Mouse (Mus musculus) adrenal gland, postnatal 10 days (tissue): ENCODE results near the gene Ppp1r7. TPM values are rescaled to one million over a fixed set of nuclear protein-coding genes. Genes with fewer than 3 reads are reported as not detected.
"Not testable (repeated sequence)": the region's sequence is repeated elsewhere in the genome, so short reads cannot be mapped to it uniquely, and the experiment has no call there.

ENCODE experiments used
- DNase-seq: peaks from one replicate; pipeline ENCODE4 v3.0.0; 2021; ENCODE audit warnings: mixed read lengths
- long read RNA-seq, 2 experiments: library from polyadenylated mRNA; stranded (forward); transcript quantifications; one replicate each; pipeline ENCODE4 v2.0.0; 2021
- total RNA-seq, 2 experiments: library from RNA; stranded (reverse); gene quantifications; 2 replicates each; pipeline ENCODE4 v1.2.3; 2021

Ppp1r7 gene
- 10 to 100 TPM; 25.1 to 28.9 TPM for total RNA-seq
- long read RNA-seq, experiment 1, full-length matches to known transcripts = 41 of 50 reads
- long read RNA-seq, experiment 1, partial matches to known transcripts = 7 of 50 reads
- long read RNA-seq, experiment 1, other reads (novel, unspliced or antisense) = 2 of 50 reads
- long read RNA-seq, experiment 2, full-length matches to known transcripts = 24 of 27 reads
- long read RNA-seq, experiment 2, partial matches to known transcripts = 1 of 27 reads
- long read RNA-seq, experiment 2, other reads (novel, unspliced or antisense) = 2 of 27 reads

DNA sequence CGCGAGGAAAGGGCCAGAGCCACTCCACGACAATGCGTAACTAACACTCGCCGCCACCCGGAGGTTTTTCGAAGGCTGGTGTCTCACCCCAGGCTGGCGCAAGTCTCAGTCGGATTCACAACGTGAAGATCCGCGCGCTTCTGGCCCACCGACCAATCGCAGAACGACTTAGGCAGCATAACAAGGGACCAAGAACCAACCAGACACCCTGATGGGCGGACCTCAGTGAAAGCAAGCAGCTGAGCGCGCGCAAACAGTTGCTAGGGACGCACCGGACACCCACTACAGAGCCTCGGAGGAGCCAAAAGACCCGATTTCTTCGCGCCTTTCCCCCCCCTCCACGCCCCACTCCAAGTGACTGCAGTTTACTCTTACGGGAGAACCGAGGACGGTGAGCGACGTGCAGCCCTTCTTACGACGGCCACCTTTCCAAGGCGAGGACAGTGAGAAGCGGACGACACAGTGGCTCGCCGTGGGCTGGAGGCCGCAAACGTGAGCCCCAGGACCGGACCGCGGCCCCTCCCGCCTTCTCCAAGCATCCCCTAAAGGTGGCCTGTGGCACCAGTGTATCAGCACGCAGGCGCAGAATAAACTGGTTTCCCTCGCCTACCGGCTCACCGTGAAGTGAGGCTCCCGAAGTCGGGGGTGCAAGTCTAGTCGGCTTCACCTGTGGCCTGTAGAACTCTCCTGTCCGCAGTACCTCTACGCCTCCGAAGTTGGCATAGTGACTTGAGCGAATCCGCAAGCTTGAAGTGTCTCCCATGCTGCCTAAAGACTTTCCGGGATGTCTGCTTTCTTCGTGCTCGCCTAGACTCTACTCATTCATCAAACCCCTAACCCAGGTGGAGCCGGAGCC is at the start of gene Ppp1r7, which contains the start of gene Pask:
TSS of gene Ppp1r7 (plus strand) at position 207 of the 856 bp plus-strand sequence.
TSS of gene Pask (minus strand) at position 835 of the 856 bp plus-strand sequence.
- DNase-seq = peak; percentile 95

DNA sequence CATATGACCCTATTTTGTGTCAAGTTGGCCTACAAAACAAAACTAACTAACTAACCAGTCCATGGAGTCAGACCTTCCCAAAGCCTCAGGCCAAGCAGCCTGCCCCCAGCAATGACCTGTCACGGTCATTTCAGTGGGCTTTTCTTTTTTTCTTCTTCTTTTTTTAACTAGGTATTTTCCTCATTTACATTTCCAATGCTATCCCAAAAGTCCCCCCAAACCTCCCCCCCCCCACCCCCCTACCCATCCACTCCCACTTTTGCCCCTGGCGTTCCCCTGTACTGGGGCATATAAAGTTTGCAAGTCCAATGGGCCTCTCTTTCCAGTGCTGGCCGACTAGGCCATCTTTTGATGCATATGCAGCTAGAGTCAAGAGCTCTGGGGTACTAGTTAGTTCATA is 48.2 kb upstream of the Ppp1r7 start:
- DNase-seq = not testable (repeated sequence)

DNA sequence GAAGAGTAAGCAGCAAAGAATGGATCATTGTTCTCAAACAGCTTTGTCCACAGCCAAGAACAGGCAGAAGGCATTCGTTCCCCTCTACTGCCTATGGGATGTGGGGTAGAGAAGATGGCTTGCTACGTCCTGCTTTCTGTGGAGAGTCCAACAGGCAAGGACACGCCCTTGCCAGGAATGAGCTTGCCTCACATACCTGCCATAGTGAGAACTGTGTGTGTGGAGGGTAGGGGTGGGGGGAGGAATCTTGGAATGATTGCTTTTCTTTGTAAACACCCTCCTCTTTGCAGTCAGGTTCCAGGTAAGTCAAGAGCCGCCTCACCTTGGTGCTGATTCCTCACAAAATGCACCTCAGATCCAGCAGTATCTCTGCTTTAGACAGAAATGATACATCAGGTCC is 42.9 kb upstream of the Ppp1r7 start:
- no peak for DNase-seq

DNA sequence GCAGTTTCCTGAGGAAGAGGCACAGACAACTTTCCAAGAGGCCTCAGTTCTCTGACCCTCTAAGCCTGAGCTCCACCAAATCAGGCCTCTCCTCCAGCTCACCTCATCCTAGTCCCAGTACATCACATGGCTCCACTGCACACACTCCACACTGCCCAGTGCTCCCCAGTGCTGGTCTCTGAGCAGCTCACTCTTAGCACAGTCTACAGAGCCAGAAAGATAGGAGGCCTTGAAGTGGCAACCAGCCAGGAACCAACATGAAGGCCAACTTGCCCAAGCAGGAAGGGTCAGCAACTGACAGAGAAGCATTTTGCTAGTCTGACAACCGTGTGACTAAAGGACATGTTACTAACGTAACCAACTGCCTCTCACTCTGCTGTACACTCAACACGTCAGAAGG is 42.1 kb upstream of the Ppp1r7 start:
- DNase-seq = peak; percentile 74

DNA sequence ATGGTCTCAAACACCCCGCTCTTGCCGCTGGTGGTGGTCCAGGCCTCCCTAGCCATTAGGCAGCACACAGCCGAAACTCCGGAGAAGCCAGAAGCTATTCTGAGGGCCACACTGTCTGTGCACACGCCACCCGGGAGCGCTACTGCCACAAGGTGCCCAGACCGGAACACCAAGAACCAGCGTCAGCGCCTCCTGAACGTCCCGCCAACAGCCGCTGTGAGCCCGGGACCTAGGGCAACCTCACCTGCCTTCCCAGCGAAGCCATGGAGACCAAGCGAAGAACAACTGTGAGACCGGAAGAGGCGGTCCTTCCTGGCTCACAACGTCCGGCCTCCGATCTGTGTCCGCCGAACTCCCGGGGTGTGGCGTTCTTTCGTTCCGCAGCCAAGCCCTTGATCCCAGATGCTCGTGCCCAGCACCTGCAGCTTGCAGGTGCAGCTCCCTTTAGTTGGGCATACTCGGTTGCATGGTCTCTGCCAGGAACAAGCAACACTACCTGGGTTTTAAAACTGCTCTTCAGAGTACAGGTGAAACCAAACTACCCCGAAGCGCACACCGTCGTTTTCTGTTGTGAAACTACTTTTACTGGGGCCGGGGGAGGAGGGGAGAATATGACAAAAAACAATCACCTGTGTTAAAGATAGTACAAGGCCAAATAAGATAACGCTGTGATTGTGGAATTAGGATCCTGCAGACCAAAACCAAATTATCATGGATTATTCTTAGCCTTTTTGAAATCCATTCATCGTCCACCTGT is 36.9 kb upstream of the Ppp1r7 start, which contains the start of gene Mterf4:
TSS of gene Mterf4 (minus strand) at position 335 of the 757 bp plus-strand sequence.
- DNase-seq = peak; percentile 87

DNA sequence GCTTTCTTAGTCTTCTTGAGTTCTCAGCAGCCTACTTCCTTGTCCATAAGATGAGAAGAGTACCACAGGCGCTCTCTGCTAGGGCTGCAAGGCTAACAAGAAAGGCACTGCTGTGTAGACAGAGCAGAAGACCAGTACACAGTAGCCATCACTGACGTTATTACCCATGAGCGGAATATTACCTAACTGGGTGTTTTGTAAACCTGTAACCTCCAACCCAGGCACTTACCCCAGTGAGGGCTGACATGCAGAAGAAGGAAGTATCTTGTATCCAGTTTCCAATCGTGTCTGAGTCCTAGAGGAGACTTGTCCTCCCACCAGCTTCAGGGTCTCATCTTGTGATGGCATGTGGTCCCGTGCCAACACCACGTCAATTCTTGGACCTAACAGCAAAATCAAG is 18.7 kb upstream of the Ppp1r7 start:
- no peak for DNase-seq

DNA sequence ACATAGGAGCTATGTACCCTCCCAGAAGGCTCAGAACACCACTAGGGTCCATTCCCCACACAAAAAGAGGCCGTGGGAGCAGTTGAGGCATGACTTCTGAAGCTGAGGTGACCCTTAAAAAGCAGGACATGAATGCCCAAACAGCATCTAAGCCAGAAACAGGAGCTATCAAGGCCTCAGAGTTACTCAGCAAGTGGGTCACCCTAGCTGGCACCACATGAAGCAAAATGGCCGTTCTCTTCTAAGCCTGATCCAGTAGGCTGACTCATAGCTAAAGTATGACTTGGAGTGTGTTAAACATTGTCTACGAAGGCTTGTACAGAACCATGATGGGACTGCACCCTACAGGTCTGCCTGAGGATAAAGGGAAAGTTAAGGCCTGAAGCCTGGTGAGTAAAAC is 16.2 kb upstream of the Ppp1r7 start:
- DNase-seq = peak; percentile 27

DNA sequence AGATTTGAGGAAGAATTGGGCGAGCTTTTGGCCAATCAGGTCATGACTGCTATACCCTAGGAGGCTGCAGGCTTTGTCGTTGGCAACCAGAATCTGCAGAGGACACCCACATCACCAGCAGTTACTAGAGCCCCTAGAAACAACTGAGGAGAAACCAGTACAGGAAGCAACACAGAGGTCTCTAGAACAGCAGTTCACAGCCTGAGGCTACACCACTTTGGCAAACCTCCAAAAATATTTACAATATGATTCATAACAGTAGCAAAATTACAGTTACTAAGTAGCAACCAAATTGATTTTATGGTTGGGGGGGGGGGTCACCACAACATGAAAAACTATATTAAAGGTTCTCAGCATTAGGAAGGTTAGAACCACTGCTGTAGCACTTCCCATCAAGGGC is 8.0 kb upstream of the Ppp1r7 start:
- no peak for DNase-seq

DNA sequence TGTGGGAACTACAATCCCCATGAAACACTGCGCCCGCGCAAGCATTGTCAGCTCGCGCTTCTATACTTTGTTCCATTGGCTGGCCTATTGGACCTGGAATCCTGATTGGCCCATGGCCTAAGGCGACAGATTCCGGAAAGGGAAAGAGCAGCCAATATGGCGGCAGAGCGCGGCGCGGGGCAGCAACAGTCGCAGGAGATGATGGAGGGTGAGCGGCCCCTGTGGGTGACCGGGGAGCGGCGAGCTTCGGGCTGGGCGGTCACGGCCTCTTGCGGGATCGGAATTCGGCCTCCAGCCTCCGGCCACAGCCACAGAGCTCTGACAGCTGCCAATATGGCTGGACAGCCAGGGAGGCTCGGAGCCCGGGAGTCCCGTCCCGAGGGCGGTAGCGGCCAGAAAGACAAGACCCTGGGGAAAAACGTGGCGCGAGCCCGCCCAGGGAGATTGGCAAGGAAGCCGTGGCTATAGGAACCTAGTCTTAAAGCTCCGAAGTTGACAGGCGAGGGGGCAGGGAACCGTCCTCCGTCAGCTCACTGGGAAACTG is 922 bp downstream of the Ppp1r7 start:
- DNase-seq = peak; percentile 94

DNA sequence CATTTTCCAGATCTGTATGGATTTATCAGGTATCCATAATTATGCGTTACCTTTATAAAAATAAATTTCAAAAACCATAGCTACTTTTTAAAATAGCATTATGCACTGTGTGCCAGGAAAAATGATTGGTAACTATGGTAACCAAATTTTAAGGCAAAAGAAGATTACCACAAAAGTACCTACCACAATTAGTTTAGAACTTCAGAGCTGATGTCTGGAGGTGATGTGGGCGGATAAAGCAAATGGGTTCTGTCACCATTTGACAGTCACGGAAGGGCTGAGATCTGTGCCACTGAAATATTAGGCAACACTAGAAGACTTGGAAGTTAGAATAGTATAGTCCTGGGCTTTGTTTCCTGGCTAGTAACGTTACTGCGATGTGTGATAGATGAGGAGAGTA is 4.5 kb downstream of the Ppp1r7 start:
- DNase-seq = no peak

DNA sequence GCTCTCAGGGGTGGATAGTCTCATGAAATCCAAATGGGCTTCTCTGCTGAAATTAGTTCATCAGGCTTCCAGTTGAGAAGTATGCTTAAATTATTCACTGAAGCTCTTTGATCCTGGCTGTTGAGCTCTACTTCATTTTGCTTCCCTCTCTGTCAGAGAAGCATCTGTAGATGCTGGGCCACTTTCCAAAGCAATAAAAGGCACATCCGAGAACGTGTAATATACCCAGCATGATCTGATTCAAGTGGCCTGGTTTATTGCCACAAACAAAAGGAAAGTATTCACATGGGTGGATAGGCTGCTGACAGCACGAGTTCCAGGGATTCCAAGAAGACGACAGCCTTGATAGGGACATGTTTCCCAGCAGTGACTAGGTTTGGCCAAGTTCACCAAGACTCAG is 7.0 kb downstream of the Ppp1r7 start:
- no peak for DNase-seq

DNA sequence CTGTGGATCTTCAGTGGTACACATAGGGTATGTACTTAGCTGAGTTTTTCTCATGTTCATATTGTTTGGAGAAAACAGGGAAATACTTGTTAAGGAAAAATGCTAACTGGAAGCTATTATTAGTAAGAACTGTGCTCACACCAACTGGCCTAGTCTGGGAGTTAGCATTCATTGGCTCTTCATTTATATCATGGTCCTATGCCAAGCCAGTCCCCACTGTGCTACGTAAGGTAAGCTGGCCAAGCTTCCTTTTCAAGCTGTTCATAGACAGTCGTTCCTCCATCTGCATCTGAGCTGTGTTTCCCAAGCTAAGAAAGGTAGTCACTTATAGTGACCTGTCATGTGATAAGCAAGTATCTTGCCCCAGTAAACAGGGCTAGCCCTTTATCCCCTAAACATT is 10.1 kb downstream of the Ppp1r7 start:
- DNase-seq = no peak

DNA sequence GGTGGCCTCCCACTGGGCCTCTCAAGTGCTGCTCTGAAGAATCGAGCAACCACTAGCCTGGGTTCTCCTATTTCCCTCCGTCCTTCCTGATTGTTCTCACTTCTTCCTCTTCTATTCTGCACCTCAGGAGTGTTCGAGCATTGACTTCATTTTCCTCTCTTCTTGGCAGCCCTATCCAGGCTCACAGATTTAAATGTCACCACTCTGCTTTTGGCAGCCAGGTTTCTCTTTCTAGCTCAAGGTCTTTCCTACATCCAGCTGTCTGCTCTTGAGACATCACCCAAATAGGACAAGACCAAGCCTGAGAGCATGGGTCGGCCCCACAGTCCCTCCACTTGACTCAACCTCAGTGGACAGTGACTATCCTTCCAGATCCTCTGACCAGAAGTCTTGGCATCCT is 20.0 kb downstream of the Ppp1r7 start:
- DNase-seq = peak; percentile 19

DNA sequence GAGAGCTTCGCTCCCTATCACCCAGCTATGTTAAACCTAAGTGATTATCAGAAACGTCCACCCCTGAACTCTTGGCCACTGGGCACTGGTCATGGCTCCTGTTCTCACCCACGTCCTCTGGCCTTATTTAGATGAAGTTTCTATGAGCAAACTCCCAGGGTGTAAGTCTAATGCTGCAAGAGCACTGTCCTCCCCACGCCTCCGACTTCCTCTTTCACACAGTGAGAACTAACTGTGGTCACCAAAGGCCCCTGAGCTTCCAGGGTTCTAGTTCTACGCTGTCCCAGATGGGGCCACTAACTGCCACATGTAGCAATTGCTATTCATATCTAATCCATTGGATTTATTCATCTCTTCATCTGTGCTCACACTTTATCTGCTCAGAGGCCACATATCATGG is 23.0 kb downstream of the Ppp1r7 start:
- DNase-seq = no peak

DNA sequence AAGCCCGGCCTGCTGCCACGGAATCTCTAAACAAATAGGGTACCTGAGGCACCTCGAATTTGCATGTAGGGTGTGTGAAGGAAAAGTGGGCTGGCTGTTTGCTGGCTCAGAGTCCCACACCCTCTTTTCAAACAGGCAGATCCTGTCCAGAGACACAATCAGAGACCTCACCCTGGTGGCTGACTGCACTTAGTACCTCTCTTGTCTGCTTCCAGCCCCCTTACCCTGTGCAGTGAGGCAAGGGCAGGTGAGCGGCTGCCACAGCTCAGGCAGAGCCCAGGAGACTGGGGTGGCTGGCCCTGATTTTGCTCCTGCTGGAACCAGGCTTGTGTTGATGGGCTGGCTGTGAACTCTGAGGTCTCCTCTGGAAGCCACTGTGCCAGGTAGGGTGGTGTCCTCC is 31.0 kb downstream of the Ppp1r7 start, which contains the start of gene Ano7:
TSS of gene Ano7 (plus strand) at position 266 of the 400 bp plus-strand sequence.
- no peak for DNase-seq

DNA sequence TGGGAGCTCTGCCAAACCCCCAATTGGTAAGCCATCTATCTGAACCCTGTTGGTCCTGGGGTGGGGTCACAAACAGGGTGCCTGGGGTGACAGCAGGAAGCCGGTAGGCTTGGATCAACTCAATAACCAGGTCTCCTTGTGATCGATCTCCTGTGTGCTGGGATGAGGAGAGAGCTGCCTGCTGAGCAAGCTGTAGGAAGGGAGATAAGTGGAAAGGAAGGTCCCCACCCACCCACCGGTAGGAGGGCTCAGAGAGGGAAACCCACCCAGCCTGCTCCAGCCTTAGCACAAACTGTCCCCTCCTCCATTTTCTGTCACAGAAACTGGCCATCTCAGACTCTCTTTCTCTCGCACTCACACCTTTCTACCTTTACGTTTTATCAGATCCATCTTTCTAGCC is 34.7 kb downstream of the Ppp1r7 start:
- no peak for DNase-seq

DNA sequence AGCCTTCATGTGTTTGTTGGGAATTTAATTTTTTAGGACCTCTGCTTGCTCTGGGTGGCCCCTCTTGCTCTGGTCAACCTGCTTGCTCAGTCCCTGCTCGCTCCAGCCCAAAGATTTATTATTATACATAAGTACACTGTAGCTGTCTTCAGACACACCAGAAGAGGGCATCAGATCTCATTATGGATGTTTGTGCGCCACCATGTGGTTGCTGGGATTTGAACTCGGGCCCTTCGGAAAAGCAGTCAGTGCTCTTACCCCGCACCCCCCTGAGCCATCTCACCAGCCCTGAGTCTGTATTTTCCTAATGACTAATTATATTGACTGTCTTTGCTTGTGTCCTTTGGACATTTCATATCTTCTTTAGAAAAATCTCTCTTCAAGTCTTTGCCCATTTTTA is 36.5 kb downstream of the Ppp1r7 start:
- no peak for DNase-seq

DNA sequence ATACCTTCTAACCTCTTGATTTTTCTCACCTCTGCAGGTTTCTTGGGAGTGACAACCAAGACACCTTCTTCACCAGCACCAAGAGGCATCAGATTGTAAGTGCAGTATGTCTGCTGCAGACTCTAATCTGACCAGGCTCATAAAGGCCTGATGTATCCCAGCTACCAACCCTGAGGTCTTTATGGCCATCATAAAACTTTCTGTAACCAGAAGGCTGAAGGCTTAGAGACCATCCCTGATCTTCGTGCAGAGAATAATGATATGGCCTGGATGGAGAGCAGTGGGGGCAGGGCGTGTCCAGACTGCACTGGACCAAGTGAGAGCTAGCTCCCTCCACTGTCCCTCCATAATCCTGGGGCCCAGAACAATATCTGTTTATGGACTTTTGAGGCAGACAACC is 44.5 kb downstream of the Ppp1r7 start:
- no peak for DNase-seq

DNA sequence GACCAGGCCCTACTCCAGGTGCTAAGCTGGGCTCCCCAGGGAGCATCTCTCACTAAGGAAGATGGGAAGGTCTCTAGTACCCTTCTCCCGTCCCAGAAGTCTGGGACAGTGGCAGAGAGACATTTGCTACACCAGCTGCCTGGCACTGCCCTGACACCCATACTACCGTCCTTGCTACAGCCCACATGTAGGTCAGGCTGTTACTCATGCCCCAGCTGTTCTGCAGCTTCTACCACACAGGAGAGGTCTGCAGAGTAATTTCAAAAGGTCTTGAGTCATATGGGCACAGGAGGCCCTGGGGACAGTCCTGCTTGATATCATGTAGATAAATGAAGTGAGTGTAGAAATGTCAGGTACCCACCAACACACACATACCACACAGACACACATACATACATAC is 46.3 kb downstream of the Ppp1r7 start:
- DNase-seq = no peak

DNA sequence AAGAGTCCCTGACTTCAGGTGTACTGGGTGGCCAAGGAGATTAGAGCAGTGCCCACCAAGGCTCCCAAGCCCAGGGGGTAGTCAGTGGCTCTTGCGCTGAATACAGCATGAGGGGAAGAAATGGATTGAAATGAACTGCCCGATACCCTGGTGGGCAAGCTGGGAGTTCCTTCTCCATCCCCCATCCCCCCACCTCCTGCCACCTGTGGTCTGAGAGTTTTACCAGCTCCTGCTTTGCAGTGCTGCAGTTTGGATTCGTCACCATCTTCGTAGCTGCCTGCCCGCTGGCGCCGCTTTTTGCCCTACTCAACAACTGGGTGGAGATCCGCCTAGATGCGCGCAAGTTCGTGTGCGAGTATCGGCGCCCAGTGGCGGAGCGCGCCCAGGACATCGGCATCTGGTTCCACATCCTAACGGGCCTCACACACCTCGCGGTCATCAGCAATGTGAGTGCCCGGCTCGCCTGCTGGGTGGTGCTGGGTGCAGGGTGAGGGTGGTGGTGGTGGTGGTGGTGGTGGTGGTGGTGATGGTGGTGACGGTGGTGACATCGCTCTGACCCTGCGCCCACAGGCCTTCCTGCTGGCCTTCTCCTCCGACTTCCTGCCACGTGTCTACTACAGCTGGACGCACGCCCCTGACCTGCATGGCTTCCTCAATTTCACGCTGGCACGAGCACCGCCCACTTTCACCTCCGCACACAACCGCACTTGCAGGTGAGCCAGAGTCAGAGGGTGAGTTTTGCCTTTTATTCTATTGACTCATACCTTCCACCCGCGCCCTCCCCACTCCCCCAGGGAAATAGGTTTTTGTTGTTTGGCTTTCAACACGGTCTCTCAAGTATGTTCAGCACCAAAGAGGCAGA is 58.8 kb downstream of the Ppp1r7 start:
- DNase-seq = peak; percentile 21

DNA sequence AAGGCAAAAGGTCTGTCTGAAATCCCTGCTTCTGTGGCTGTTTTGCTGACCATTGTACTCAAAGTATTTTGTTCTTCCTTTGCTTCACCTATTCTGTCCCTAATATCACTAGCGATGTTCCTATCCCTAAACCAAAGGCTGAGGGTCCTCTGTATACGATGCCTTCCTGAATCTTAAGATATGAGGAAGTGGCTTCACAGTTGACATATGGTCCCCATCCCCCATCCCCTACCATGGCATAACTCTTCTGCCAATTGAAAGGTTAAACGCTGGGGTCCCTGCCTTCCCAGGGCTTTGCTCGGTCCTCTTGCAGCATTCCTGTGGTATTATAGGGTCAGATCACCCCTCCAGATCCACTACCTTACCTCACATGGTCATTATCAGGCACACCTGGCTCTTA is 60.7 kb downstream of the Ppp1r7 start:
- no peak for DNase-seq
